Mouse (Mus musculus) megakaryocyte-erythroid progenitor cell, adult 5-6 weeks (primary cell): Measurements from ENCODE around the gene Vrk1. TPM values are rescaled to one million over a fixed set of nuclear protein-coding genes. Genes with fewer than 3 reads are reported as not detected.

Experiments
- ATAC-seq: replicated peaks from 2 replicates; pipeline ENCODE4 v1.8.0; 2016; ENCODE audit warnings: mild to moderate bottlenecking, inconsistent platforms; ENCODE audit not compliant: severe bottlenecking, poor library complexity, low FRiP score, low TSS enrichment
- total RNA-seq, 2 experiments: library from RNA; stranded (forward) in 1 of 2; stranded (reverse) in 1 of 2; fragments of 200-1000, 215-1000 nt in 1 of 2; fragments of >200 nt in 1 of 2; fragmentation: Nextera tagmentation in 1 of 2; gene quantifications; 2 replicates each; pipeline ENCODE4 v1.2.3; 2014 to 2017

The Vrk1 gene
- total RNA-seq (2014; fragmentation: Nextera tagmentation) (72.5 and 90.8 TPM in 2 replicates), total RNA-seq (2017) (149 and 178 TPM in 2 replicates)

DNA sequence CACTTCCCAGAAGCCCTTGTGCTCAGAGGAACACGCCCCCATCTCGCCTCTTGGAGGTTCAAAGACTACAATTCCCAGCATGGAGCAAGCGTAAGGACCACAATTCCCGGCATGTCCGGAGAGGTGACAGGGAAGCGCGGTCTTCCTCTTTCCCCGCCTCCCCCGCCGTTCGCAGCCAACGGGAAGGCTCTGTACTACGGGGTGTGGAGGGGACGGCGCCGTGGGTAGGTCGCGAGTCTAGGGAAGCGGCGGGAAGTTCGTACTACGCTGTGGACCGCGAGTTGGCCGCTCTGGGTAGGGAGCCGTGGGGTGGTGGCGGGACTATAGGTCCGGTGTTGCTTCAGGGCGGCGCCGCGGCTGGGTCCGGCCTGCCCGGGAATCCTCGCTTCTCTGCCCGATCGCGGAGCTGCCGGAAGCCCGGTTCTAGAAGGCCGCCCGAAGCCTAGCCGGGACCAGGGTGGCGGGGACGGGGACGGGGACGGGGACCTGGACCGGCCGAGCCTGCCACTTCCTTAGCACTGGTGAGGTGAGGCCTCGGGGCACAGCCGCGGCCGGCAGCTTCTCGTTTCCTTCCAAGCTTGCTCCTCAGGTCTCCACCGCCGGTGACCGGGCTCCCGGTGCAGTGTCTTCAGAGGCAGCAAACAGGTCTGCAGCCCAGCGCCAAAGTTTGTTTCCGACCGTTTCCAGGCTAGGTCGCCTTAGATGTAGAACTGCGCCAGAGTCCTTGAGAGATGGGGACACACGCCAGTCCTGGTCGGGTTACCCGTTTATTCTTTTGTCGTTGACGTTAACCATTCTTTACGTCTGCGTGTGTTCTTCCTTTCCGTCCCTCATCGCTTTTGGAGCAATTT is at the start of gene Vrk1:
Gene Vrk1, plus strand, starts transcription at position 164 of the 851 bp plus-strand sequence.
- ATAC-seq = peak; percentile 93

DNA sequence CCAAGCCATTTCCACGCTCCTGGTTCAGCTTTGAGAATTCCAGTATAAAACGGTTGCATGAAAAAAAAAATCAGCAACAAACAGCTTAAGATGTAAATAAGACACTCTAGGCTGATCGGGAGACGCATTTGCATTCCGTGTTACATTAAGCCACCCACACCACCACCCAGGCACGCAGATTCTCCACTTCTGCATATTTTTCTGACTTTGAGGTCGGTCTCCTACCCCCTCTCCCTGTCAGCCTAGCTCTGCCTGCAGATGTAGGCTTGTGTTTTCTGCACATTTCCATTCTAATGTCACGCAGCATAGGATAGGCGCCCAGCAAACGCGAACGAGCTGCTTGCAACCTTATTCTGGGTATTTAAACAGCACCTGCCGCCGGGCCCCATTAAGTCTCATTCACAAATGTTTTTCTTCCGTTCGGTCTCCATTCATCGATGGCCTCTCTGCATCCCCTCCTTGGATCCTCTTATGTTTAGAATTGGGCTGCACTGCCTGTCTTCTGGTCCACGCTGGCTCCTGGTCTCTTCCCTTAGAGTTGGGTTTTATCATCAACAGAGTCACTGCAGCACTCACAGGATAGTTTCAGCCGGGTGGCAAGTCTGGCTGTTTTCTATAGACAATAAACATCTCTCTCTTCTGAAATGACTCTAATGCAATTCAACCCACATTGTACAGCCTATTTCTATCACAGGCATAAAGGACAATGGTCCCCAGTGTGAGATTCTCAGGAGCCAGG is 49.3 kb upstream of the Vrk1 start:
- ATAC-seq = no peak

DNA sequence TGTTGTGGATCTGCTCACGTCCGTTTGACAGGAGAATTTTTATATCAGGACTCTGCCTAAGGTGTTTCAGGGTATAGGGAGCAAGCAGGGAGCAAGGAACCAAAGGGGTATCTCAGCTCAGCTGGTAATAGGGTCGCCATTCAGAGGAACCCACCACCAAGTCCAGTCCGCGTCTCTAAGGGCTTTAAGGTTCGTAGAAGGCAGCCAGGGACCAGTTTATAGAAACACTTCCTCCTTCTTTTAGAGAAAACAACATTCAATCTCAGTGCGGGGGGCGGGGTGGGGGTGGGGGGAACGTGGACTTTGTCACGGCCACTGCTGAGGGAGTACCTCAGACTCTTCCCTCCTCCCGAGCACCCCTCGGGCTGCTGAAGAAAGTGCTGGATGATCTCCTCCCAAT is 48.4 kb upstream of the Vrk1 start:
- ATAC-seq = no peak

DNA sequence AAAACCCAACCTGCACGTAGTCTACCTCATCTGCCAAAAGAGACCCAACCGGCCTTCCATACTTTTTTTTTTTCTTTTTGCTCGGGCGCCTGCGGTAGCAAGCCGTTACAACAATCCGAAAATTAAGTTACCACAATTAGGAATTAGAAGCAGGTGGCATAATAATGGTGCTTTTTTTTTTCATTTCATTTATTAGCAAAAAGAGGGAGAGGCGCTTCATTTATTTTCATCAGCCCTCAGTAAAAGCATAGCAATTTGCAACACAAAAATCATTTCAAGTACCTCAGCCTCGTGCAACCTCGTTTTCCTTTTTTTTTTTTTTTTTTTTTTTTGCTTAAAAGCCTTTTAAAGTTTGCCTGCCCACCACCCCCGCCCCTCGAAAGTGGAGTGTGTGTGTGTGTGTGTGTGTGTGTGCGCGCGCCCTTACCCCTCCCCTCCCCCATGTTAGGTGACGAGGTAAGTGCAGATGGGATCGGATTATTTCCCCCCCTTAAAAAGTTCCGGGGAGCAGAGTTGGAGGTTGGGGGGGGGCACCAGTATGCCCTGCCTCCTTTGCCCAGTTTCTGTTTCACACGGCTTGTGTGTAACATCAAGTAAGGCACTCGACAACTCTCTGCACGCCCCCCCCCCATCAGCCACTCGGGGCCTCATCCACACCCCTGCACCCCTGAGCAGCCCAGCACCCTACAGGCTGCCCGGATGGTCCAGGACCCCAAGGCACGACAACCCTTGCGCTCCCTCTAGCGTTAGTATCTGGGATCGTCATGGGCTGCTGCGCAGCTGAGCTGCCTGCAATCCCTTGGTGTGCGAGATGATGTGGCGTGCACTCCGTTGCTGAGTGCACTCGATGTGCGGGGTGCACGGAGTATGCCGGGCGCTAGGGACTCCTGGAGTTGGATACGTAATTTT is 47.7 kb upstream of the Vrk1 start:
- peak; percentile 93 for ATAC-seq

DNA sequence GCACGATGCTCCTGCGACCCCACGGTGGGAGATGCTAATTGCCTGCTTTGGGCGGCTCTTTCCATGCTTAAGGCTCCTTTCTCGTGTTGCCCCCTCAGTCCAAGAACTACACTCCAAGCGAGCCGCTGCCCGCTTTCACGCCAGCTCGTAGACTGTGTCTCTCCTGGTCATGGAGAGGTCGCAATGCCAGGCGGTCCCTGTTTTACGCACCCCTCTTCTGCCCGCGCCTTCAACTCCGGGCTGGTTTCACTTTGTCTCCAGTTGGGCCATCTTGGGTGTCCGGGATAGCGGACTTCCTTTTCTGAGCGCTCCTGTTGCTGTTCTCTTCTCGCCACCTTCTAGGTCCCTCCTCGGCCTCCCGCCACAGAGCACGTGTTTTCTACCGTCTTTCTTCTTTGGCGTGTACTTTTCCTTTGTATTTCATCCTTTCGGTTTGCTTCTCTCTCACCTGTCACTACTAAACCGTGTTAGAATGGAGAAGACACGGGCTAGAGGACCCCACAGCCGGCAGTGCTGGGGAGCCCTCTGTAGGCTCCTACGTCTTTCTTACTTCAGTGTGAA is 46.9 kb upstream of the Vrk1 start:
- peak; percentile 36 for ATAC-seq

DNA sequence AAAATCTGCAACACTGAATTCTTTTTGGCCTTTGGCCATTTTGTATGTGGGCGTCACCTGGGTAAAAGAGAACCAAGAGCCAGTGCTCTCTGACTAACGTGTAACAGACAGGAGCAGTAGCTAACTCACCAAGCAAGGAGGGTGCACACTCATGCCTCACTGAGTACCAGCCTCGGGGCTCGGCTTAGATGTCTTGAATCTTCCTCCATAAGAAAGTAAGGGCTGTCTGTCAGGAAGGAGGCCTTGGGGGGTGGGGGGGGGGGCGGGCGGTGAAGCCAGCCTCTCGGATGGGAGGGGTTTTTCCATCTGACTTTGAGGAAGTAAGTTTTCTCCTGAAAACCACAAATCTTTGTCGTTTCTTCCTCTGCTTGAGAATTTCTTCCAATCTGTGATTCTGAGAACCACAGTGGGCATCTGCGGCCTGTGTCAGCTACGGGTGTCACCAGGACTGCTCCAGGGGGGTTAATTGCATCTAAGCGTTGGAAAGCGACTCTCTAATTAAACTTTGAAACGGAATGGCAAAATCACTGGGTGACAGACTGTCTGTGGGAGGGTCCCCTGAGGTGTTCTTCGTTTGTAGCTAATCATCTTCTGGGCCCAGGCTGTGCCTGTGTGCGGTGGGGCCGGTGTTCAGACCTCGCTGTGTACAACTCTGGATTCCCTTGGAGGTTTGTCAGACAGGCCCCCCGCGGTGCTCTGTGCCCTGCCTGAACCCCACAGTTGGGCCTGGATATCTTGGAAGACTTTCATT is 43.0 kb upstream of the Vrk1 start:
- no peak for ATAC-seq

DNA sequence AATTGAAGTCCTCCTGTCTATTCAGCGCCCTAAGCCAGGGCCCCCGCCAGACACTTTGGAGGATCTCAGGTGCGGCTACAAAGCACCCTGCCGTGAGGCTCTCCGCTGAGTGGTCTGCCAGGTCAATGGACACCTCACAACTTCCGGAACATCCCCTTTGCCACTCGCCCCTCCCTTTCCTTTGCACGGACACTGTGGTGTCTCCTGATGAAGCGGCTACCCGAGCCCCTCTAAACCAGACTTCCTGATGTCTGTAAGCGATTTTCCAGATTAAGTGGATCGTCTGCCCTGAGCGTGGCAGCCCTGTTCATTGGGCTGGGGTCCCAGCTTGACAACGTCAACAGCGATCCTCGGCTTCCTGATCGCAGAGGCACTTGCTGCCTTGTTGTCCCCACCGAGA is 42.2 kb upstream of the Vrk1 start:
- ATAC-seq = no peak

DNA sequence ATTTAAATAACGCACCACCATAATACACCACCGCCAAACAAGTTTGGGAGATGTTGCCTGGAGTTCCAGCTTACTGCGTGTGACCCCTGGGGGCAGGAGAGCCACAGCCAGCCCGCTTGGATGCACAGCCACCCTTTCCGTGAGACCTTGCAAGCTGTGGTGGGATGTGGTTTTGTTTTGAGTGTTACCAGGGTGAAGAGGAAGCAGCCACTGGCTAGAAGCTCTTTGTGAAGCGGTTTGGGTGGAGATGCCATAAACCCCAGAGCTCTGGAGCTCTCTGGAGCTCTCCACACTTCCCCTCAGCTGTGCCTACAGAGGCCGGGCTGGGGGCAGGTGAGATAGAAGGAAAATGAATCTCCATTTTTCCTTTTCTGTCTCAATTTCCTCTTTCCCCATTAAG is 38.8 kb upstream of the Vrk1 start:
- ATAC-seq = peak; percentile 27; the same call in 1 of the 2 replicates

DNA sequence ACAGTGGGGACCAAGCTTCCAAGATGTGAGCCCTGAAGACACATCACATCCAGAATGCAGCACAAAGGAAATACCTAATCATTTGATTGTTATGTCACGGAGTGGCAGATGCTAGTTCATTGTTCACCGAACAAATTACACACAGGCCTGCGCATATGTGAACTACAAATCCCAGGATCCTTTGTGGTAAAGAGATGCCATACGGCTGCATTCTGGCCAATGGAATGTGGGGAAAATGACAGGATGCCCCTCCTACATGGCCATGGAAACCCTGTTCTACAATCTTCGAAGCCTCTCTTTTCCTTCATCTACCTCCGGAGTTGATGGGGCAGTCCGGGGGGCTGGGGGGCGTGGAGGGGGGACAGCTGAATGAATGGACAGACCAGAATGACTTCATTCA is 37.4 kb upstream of the Vrk1 start:
- ATAC-seq = no peak

DNA sequence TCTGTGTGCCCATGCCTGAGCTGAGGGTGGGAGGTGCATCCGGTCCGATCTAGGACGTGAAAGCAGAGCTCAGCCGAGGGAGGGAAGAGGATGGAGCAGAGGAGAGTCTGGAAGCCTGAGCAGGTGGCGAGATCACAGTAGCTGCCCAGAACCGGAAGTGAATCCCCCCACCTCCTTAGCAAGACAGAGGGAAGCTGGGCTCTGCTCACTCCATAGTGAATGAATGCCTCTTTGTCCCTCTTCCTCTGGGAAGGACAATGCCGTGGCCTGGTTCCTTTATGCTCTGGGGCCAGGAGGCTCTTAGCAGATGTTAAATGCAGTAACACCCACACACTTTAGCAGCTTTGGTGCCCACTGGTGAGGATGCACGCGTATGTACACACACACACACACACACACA is 36.3 kb upstream of the Vrk1 start:
- no peak for ATAC-seq

DNA sequence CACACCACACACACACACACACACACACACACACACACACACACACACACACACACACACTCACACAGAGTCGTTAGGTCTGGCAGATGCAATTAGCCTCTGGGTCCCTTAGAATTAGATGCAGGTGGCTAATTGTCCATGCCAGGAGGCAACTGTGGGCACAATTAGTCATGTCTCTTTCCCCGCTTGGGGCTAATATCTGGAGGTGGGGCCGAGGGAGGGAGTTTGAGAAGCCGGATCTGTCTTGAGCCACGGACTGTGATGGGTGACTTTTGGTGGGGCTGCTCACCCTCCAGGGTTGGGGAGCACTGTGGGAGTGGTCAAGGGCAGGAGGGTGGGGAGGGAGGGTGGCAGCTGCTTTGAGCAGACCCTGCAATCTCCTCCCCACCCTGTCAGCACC is 35.9 kb upstream of the Vrk1 start:
- ATAC-seq = no peak

DNA sequence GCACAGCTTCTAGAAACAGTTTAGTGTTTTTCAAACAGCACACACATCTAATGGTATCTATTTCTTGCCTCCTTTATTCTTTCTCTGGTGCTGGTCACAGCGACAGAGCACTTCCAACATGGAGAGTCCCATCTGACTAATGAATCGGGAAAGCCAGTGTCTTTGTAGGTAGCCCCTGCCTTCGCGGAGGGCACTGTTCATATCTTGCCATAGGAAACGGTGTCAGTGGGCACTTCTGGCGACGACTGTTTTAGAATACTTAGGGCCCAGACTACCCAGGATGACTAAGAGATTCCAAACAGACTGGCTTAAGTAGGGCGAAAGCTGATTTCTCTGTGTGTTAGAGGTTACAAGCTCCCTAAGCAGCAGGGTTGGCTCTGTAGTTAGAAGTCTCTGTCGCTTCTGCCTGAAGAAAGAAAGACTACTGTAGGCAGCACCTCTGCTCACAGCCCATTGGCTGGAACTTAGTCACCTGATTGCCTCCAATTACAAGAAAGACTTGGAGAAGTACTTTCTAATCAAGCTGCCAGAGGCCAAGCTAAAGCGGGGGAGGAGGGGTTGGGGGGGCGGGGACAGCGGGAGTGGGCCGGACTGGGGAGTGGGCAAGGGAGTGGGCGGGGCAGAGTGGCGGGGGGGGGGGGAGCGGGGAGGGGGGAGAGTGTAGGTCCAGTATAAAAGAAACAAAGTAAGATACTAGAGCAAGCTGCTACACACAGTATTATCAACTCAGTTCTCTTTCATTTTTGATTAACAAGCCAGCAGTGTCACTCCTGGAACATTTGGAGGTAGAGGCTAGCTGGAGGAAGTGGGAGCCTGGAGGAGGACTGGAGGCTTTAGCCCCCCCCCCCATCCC is 28.7 kb upstream of the Vrk1 start:
- peak; percentile 85 for ATAC-seq

DNA sequence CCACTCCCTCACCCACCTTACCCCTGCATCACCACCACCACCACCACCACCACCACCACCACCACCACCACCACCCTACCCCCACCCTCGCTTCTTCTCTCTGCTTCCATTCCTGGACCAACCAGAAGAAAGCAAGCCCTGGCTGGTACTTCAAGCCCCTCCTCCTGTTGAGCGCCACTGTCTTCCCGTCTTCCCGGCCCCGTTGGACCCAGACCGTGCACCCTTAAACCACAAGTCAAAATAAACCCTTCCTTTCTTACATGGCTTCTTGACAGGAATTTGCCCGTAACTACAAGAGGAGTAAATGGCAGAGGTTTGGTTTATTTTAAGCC is 28.1 kb upstream of the Vrk1 start:
- no peak for ATAC-seq

DNA sequence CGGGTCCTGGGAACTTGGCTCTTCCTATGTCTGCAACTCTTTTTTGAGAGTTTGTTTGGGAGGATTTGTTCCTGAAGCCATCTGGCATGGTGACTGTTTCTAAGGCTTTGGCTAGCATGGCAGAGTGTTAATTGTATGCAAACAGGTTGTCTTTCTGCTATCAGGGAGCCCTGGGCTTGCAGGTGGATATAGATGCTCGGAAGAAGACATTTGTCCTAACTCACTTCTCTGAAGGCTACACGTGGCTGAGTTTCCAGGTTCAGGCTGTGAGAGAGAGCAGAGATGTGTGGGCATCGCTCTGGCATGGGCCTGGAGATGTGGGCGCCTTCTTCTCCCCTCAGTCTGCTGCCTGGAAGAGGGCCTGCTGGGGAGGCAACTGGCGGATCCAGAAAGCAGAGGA is 27.4 kb upstream of the Vrk1 start:
- ATAC-seq = no peak

DNA sequence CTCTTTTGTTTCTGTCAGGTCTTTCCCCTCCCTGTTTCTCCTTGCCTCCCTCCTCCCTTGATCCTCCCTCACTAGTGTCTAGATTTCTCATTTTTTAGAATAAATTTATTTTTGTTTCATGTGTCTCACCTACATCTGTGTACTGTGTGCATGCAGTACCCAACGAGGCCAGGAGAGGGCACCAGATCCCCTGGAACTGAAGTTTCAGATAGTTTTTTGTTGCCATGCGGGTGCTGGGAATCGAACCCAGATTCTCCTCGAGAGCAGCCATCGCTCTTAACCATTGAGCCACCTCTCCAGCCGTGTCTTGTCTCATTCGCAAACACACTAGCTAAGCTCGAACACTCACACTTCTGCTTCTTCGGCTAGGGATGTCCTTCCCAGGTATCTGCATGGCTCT is 26.5 kb upstream of the Vrk1 start:
- no peak for ATAC-seq

DNA sequence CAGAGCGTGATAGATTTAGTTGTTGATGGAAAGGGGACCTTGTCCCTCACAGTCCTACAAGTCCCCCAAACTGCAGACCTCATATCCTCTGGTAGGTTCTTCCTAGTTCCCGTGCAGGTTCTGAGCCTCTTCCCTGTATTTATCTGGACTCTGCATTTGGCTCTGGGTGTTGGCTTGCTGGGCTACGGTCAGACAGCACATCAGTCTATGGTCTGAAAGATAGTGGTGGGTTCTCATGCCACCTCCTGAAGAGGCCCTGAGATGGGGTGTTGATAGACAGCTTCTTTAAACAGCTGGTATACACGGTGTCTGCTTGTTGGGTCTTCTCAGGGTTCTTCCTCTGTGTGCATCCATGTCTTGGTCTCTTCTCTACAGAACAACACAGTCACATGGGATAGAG is 21.6 kb upstream of the Vrk1 start:
- no peak for ATAC-seq

DNA sequence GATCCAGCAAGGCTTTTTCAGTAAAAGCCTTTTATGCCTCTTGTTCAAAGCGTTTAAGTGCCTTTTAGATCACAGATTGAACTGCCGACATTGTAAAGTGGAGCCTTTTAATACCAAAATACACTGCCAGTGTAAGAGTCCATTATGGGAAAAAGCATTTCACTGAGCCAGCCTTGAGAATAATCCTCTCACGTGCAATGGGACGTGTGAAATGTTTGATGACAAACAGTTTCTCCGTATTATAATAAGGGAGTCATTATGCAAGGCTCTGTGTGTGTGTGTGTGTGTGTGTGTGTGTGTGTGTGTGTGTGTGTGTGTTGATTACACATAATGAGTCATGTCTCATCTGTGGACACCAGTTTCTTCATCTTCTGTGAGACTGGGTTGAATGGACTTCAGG is 17.3 kb upstream of the Vrk1 start:
- no peak for ATAC-seq

DNA sequence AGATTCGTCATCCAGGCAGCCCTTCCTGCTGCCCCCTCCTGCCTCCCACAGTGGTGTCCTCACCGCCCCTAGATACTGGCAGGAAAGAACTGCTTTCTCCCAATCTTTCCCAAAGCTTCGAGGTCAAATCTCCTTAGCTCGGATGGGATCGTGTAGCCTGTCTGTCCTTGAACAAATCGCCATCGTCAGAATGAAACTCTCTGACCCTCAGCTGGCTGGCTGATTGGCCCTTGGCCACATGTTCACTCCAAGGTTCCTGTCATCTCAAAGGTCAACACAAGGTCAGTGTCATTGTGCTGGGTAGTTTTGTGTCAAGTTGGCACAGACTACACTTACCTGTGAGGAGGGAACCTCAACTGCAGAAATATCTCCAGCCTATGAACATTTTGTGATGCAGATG is 16.7 kb upstream of the Vrk1 start:
- ATAC-seq = no peak
